Mouse (Mus musculus) CD4-positive, CD25-positive, alpha-beta regulatory T cell (primary cell): ENCODE measurements around the gene Vmn1r142. TPM values are rescaled to one million over a fixed set of nuclear protein-coding genes. Genes with fewer than 3 reads are reported as not detected.

ENCODE experiments used
- polyA plus RNA-seq: library from polyadenylated mRNA; unstranded; fragments of 100-300 nt; shearing (Covaris generic); gene quantifications from one replicate; pipeline ENCODE4 v1.2.1, GENCODE M21; 2017

Vmn1r142 gene
- not detected for polyA plus RNA-seq

DNA sequence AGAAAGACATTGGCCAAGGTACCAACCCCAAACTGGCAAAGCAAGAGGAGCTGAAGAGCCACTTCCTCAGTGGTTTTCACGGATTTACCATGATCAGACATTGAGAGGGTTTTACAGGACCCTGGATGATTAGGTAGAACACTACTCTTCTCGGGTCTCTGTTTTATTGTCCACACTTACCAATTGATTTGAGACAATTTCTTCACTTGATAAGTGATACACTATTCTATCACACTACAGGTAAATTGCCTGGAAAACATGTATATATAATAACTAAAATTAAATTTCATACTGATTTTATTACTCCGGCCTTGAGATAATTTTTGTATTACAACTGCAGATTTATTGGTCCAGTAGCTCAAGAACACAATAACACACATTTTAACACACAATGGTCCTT lies at the start of gene Vmn1r142:
TSS of gene Vmn1r142 (minus strand) at position 101 of the 400 bp plus-strand sequence.

DNA sequence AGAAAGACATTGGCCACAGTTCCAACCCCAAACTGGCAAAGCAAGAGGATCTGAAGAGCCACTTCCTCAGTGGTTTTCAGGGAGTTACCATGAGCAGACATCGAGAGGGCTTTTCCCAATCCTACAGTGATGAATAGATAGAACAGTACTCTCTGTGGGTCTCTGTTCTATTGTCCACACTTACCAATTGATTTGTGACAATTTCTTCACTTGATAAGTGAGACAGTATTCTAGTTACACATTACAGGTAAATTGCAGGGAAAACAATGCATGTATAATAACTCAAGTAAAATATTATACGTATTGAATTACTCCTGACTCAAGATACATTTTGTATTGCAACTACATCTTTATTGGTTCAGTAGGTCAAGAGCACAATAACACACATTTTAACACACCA lies 37.3 kb upstream of the Vmn1r142 start, which contains the start of gene Gm8653:
TSS of gene Gm8653 (minus strand) at position 101 of the 400 bp plus-strand sequence.

DNA sequence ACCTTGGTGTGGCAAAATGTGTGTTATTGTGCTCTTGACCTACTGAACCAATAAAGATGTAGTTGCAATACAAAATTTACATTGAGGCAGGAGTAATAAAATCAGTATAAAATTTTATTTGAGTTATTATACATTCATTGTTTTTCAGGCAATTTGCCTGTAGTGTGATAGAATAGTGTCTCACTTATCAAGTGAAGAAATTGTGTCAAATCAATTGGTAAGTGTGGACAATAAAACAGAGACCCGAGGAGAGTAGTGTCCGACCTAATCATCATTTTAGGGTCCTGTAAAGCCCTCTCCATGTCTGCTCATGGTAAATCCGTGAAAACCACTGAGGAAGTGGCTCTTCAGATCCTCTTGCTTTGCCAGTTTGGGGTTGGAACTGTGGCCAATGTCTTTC lies 25.2 kb upstream of the Vmn1r142 start, which contains the start of gene Vmn1r143:
TSS of gene Vmn1r143 (plus strand) at position 301 of the 400 bp plus-strand sequence.

DNA sequence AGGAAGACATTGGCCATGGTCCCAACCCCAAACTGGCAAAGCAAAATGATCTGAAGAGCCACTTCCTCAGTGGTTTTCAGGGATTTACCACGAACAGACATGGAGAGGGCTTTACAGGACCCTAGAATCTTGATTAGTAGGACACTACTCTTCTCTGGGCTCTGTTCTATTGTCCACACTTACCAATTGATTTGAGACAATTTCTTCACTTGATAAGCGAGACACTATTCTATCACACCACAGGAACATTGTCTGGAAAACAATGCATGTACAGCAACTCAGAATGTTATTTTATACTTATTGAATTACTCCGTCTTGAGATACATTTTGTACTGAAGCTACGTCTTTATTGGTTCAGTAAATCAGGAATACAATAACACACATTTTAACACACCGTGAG lies 29.2 kb downstream of the Vmn1r142 start, which contains the start of gene Gm10666:
TSS of gene Gm10666 (minus strand) at position 101 of the 400 bp plus-strand sequence.

DNA sequence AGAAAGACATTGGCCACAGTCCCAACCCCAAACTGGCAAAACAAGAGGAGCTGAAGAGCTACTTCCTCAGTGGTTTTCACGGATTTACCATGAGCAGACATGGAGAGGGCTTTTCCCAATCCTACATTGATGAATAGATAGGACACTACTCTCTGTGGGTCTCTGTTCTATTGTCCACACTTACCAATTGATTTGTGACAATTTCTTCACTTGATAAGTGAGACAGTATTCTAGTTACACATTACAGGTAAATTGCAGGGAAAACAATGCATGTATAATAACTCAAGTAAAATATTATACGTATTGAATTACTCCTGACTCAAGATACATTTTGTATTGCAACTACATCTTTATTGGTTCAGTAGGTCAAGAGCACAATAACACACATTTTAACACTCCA lies 45.7 kb downstream of the Vmn1r142 start, which contains the start of gene Gm16451:
TSS of gene Gm16451 (minus strand) at position 101 of the 400 bp plus-strand sequence.

Other genes with a start within 250 kb of the Vmn1r142 start
- 0.10 TPM for gene Gm5891, start 242.7 kb downstream of the Vmn1r142 start, polyA plus RNA-seq
- not detected for gene Vmn1r137, start 169.4 kb downstream of the Vmn1r142 start, polyA plus RNA-seq
- not detected for gene Vmn1r138, start 135.1 kb downstream of the Vmn1r142 start, polyA plus RNA-seq
- gene Gm6176, start 107.7 kb downstream of the Vmn1r142 start, polyA plus RNA-seq: not detected
- gene Vmn1r139, start 95.0 kb downstream of the Vmn1r142 start, polyA plus RNA-seq: not detected
- gene Gm16451, start 45.8 kb downstream of the Vmn1r142 start, polyA plus RNA-seq: not detected
- not detected for gene Gm10666, start 29.3 kb downstream of the Vmn1r142 start, polyA plus RNA-seq
- not detected for gene Vmn1r143, start 25.3 kb upstream of the Vmn1r142 start, polyA plus RNA-seq
- gene Gm8653, start 37.2 kb upstream of the Vmn1r142 start, polyA plus RNA-seq: not detected
- gene Gm8453, start 65.4 kb upstream of the Vmn1r142 start, polyA plus RNA-seq: not detected
- not detected for gene Gm4187, start 165.7 kb upstream of the Vmn1r142 start, polyA plus RNA-seq
- gene Gm8660, start 207.0 kb upstream of the Vmn1r142 start, polyA plus RNA-seq: not detected
- not detected for gene Vmn1r148, start 249.5 kb upstream of the Vmn1r142 start, polyA plus RNA-seq